Mouse (Mus musculus): ENCODE results near the gene Lca5.

GRCm38 (mm10) chr9:83400783-83401182 lies 40.1 kb downstream of the Lca5 start:
- TF ChIP-seq CTCF (IDR thresholded peaks at IDR 0.05; ENCODE audit: low read depth, low read length) (no peak), POLR2A (IDR thresholded peaks at IDR 0.05; ENCODE audit: borderline replicate concordance, low read depth, low read length) (no peak)

All from bone marrow macrophage, adult 2 months (primary cell).